Mouse (Mus musculus): ENCODE measurements around the gene Col17a1.

Col17a1 gene

DNA sequence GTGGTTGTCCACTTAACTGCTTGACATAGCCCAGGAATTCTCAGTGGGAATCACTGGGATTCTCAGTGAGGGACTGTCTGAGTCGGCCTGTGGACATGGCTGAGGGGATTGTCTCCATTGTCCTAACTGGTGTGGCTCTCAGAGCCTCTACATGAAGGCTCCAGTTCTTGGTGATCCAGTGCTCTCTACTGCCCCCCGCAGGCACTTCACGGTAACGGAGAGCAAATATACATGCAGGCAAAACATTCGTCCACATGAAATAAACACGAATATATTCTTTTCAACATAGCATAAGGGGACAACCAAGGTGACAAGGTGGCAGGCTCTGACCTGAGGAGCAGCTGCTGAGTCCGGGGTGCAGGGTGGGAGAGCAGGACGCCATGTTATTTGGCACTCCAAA lies 17.5 kb downstream of the Col17a1 start:
- in situ Hi-C loops (cut with MboI; ENCODE audit: unreplicated experiment in 2 of 2): loop anchor here (5.0 to 10.0 kb wide), 4 partner anchors 48 to 320 kb away; no protein-coding TSS in a partner anchor

- in situ Hi-C loops (cut with MboI; ENCODE audit: unreplicated experiment in 2 of 2): loop anchor here in 1 of 2 experiments (10.0 kb wide), 1 partner anchor 146 kb away; no protein-coding TSS in a partner anchor
These were observed 23.5 kb downstream of the Col17a1 start for GRCm38 (mm10) chr19:47668399-47668798.

- in situ Hi-C loops (cut with MboI; ENCODE audit: unreplicated experiment in 2 of 2): loop anchor here in 1 of 2 experiments (10.0 kb wide), 1 partner anchor 147 kb away; no protein-coding TSS in a partner anchor
These were observed 24.3 kb downstream of the Col17a1 start for GRCm38 (mm10) chr19:47667601-47668000.

GRCm38 (mm10) chr19:47659765-47660408 lies 32.0 kb downstream of the Col17a1 start:
- in situ Hi-C loops (cut with MboI; ENCODE audit: unreplicated experiment in 2 of 2): loop anchor here in 1 of 2 experiments (10.0 kb wide), 1 partner anchor 155 kb away; no protein-coding TSS in a partner anchor

DNA sequence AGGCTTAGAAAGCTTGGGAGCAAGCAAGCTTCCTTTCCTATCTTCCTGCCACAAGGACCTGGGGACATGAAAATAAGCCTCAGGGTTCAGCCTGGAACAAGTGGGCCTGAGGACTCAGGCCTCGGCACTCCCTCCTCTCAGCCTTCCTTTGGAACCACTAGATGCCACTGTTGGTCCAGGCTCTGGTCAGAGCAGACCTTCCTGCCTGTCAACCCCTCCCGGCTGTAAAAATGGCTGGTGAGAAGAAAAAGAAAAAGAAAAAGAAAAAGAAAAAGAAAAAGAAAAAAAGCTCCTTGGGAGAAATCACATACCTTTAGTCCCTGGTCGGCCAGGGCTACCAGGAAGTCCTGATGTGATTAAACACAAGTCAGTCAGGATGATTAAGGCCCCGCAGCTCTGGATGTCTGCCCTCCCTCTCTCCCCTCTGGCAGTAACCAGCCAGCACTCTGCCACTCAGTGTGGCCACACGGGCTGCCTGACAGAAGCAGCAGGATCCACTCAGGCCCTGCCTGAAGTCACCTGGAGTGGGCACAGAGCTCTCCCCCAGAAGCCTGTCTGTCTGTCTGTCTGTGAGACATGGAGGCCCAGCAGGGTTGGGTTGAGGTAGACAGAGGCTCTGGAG lies 32.9 kb downstream of the Col17a1 start:
- in situ Hi-C loops (cut with MboI; ENCODE audit: unreplicated experiment in 2 of 2): no loop called here

GRCm38 (mm10) chr19:47654896-47655295 lies 37.0 kb downstream of the Col17a1 start:
- in situ Hi-C loops (cut with MboI; ENCODE audit: unreplicated experiment in 2 of 2): no loop called here

GRCm38 (mm10) chr19:47653173-47653572 lies 38.7 kb downstream of the Col17a1 start:
- in situ Hi-C loops (cut with MboI; ENCODE audit: unreplicated experiment in 2 of 2): no loop called here

DNA sequence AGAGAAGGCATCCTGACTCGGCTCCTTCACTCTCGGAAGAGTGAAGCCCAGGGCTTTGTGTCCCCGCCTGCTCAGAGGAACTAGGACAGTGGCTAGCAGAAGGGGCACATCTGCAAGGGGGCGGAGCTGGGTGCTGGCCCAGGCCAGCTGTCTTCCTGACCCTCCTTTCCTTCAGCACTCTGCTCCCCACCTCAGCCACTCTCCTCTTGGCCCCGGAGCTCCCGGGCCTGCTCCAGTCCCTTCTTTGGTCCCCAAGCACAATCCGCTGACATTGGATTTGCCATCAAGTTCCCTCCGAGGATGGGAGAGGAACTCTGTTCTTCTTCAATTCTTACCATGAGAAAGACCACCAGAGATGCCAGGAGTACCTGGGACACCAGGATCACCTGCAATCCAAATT lies 39.6 kb downstream of the Col17a1 start:
- in situ Hi-C loops (cut with MboI; ENCODE audit: unreplicated experiment in 2 of 2): no loop called here

- in situ Hi-C loops (cut with MboI; ENCODE audit: unreplicated experiment in 2 of 2): no loop called here
These were observed 40.8 kb downstream of the Col17a1 start for GRCm38 (mm10) chr19:47651160-47651480.

DNA sequence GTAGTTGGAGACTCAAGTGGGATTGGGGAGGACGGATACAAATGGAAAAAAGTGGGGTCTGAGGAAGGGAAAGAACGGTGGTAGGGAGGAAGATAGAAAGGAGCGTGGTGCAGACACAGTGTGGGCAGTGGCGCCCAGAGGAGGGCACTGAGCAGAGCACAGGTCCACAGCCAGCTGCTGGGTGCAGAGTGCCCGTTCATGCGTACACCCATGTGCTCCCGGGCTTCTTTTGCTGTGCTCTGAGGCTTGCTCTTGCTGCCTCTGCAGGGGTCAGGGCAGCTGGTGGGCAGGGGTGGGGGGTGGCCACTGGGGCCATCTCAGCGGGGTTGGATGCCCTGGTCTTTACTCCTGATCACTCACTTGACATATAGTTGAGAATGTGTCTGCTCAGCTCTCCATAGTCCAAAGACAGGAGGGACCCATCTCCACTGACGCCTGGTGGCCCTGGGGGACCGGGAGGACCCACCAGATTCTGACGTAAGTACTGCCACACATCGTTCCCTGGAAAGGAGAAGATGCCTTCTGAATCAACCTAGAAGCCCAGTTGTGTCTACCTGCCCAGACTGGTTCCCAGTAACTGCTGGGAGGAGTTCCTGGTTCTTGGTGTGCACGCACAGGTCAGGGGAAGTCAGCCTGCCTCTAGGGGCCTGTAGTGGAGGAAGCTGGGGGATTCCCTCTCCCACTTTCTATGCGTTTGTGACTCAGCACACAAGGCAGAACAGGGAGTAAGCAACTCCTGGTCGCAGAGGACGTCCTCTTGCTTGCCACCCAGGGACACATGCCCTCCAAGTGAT lies 41.3 kb downstream of the Col17a1 start:
- in situ Hi-C loops (cut with MboI; ENCODE audit: unreplicated experiment in 2 of 2): no loop called here

GRCm38 (mm10) chr19:47649071-47649470 lies 42.8 kb downstream of the Col17a1 start:
- in situ Hi-C loops (cut with MboI; ENCODE audit: unreplicated experiment in 2 of 2): no loop called here

DNA sequence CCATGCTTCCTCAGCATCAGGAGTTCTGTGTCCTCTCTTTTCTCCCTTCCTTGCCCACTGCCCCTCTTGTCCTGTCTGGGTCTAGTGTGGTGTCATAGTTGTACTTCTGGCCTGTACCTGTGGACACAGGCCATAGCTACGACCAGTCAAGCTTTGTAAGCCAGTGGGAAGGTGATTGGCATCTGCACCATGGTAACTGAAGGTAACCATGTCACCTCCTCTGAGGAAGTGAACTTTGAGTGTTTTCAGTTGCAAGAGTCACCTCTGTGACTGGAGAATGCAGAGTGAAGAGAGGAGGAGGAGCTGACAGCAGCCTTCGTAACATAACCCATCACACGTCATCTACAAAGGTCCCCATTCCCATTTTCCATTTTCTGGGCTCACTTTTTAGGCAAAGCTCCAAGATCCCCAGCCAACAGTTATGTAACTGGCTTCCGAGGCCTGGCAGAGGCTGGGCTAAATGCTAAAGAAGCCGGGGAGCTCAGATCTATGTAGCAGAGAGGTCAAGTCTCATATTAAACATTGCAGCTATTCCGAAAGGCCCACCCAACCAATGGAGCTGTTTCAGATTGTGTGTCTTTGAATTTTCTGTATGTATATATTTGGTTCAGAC lies 45.3 kb downstream of the Col17a1 start:
- in situ Hi-C loops (cut with MboI; ENCODE audit: unreplicated experiment in 2 of 2): no loop called here

- in situ Hi-C loops (cut with MboI; ENCODE audit: unreplicated experiment in 2 of 2): no loop called here
These were observed 46.3 kb downstream of the Col17a1 start for GRCm38 (mm10) chr19:47645583-47645982.

DNA sequence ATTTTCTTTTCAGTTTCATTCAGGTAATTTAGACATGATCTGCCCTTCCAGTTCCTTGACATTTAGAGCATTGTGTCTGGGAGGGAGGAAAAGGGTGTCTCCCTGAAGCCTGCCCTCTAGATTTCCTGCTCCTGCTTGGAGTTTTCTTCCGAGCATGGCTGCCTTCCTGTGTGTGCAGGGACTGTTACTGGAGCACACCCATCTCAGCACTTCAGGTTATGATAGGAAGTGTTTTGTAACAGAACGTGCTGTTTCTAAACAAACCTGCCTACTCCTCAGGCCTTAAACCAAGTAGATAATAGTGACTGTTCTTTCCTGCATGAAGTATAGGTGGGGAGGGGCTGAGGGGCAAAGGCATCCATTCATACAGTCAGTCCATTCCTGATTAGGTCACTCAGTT lies 48.0 kb downstream of the Col17a1 start:
- in situ Hi-C loops (cut with MboI; ENCODE audit: unreplicated experiment in 2 of 2): no loop called here

DNA sequence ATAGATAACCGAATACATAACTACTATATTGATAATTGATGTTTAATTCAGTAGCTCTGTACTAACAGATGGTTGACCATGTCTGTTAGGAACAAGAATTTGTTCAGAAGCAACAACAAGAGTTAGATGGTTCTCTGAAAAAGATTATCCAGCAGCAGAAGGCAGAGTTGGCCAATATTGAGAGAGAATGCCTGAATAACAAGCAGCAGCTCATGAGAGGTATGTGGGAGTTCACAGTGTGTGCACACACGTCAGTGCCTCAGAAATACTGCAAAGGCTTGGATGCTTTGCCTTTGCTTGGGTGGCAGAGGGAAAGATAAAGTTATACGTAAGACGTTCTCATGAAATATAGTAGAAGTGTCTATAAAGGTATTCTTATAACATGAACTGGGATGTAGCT lies 56.5 kb downstream of the Col17a1 start:
- in situ Hi-C loops (cut with MboI; ENCODE audit: unreplicated experiment in 2 of 2): no loop called here

- in situ Hi-C loops (cut with MboI; ENCODE audit: unreplicated experiment in 2 of 2): no loop called here
These were observed 60.1 kb downstream of the Col17a1 start for GRCm38 (mm10) chr19:47631799-47632198.

- in situ Hi-C loops (cut with MboI; ENCODE audit: unreplicated experiment in 2 of 2): no loop called here
These were observed 61.5 kb downstream of the Col17a1 start for GRCm38 (mm10) chr19:47630381-47630780.

DNA sequence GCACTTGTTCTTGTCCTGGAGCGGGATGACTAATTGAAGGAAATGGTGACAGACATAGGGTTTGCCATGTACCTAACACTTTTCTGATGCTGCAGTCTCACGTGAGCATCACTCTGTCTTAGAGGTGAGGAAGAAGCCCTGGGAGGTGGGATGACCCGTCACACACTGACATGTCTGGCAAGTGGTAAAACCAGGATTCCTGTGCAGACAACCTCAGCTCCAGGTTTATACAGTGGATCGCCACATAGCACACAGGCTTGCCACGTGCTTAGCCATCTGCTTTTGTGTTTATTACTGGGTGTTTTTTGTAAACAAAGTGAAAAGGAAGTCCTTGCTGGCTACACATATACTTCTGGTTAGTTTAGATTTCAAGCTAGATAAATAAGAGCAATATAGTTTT lies 62.8 kb downstream of the Col17a1 start:
- in situ Hi-C loops (cut with MboI; ENCODE audit: unreplicated experiment in 2 of 2): no loop called here

- in situ Hi-C loops (cut with MboI; ENCODE audit: unreplicated experiment in 2 of 2): no loop called here
These were observed 64.4 kb downstream of the Col17a1 start for GRCm38 (mm10) chr19:47627450-47627849.

DNA sequence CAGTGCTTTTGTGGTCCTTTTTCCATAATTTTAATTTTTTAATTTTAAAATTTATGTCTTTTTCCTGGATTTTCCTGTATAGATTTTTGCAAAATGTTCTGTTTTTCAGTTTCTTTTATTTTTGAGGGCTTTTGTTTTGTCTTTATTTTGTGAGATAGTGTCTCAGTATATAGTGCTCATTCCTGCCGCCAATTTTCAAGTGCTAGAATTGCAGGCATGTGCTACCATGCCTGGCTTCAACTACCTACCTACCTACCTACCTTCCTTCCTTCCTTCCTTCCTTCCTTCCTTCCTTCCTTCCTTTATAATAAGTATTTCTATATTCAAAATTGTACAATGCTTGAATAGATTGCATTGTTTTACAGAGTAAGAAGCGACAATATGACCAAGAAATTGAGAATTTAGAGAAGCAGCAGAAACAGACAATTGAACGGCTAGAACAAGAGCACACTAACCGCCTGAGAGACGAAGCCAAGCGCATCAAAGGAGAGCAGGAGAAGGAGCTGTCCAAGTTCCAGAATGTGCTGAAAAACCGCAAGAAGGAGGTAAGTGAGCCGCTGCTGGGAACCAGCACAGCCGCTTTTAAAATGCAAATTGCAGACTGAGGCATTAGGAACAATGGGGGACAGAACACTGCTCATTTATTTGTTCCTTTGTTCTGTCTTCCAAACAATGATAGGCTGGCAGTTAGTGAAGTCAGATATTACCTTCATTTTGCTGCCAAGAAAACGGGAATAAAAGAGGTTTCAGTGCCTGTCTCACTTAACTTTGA lies 66.8 kb downstream of the Col17a1 start:
- in situ Hi-C loops (cut with MboI; ENCODE audit: unreplicated experiment in 2 of 2): no loop called here
